Mouse (Mus musculus): ENCODE results near the gene Krt35. TPM values are rescaled to one million over a fixed set of nuclear protein-coding genes. Genes with fewer than 3 reads are reported as not detected.

Krt35 gene
- 0.06 and 0.16 TPM in 2 replicates for polyA plus RNA-seq (2015; fragmentation: Nextera tagmentation; extraction: Ambion mirVana)

- no peak for DNase-seq (ENCODE audit: low spot score)
Observed at GRCm38 (mm10) chr11:100096141-100096540, at the start of gene Krt35. Krt35 (minus strand) TSS chr11:100096241.

- DNase-seq (ENCODE audit: low spot score) = no peak
Observed at GRCm38 (mm10) chr11:100145104-100145503, 49.1 kb upstream of the Krt35 start.

- DNase-seq (ENCODE audit: low spot score) = no peak
Observed at GRCm38 (mm10) chr11:100140966-100141365, 44.9 kb upstream of the Krt35 start.

- DNase-seq (ENCODE audit: low spot score) = no peak
Observed at GRCm38 (mm10) chr11:100139391-100139790, 43.4 kb upstream of the Krt35 start.

GRCm38 (mm10) chr11:100138809-100139208 is 42.8 kb upstream of the Krt35 start:
- no peak for DNase-seq (ENCODE audit: low spot score)

- DNase-seq (ENCODE audit: low spot score) = no peak
Observed at GRCm38 (mm10) chr11:100137693-100138092, 41.7 kb upstream of the Krt35 start.

- DNase-seq (ENCODE audit: low spot score) = no peak
Observed at GRCm38 (mm10) chr11:100136559-100136958, 40.5 kb upstream of the Krt35 start.

- no peak for DNase-seq (ENCODE audit: low spot score)
Observed at GRCm38 (mm10) chr11:100135731-100136130, 39.7 kb upstream of the Krt35 start, which contains the start of gene Krt15. Krt15 (minus strand) TSS chr11:100135928.

GRCm38 (mm10) chr11:100124901-100125300 is 28.9 kb upstream of the Krt35 start:
- DNase-seq (ENCODE audit: low spot score) = no peak

- DNase-seq (ENCODE audit: low spot score) = no peak
Observed at GRCm38 (mm10) chr11:100121466-100121865, 25.4 kb upstream of the Krt35 start, which contains the start of gene Krt13. Krt13 (minus strand) TSS chr11:100121566.

- no peak for DNase-seq (ENCODE audit: low spot score)
Observed at GRCm38 (mm10) chr11:100120331-100120730, 24.3 kb upstream of the Krt35 start.

- no peak for DNase-seq (ENCODE audit: low spot score)
Observed at GRCm38 (mm10) chr11:100113742-100114029, 17.6 kb upstream of the Krt35 start.

GRCm38 (mm10) chr11:100112935-100113741 is 17.1 kb upstream of the Krt35 start:
- DNase-seq (ENCODE audit: low spot score) = no peak

- no peak for DNase-seq (ENCODE audit: low spot score)
Observed at GRCm38 (mm10) chr11:100105576-100106122, 9.6 kb upstream of the Krt35 start, which contains the start of gene Krt36. Krt36 (minus strand) TSS chr11:100105626.

GRCm38 (mm10) chr11:100102693-100103429 is 6.8 kb upstream of the Krt35 start:
- no peak for DNase-seq (ENCODE audit: low spot score)

GRCm38 (mm10) chr11:100100391-100100790 is 4.3 kb upstream of the Krt35 start:
- no peak for DNase-seq (ENCODE audit: low spot score)

- no peak for DNase-seq (ENCODE audit: low spot score)
Observed at GRCm38 (mm10) chr11:100097819-100098218, 1.8 kb upstream of the Krt35 start.

GRCm38 (mm10) chr11:100088378-100089025 is 7.5 kb downstream of the Krt35 start:
- no peak for DNase-seq (ENCODE audit: low spot score)

- DNase-seq (ENCODE audit: low spot score) = no peak
Observed at GRCm38 (mm10) chr11:100087861-100088260, 8.2 kb downstream of the Krt35 start, which contains the start of gene Krt32. Krt32 (minus strand) TSS chr11:100088226.

GRCm38 (mm10) chr11:100073873-100074272 is 22.2 kb downstream of the Krt35 start:
- DNase-seq (ENCODE audit: low spot score) = no peak

GRCm38 (mm10) chr11:100067293-100068036 is 28.6 kb downstream of the Krt35 start:
- no peak for DNase-seq (ENCODE audit: low spot score)

Measured in thymus, postnatal 0 days (tissue).